In the genomic region with DNA sequence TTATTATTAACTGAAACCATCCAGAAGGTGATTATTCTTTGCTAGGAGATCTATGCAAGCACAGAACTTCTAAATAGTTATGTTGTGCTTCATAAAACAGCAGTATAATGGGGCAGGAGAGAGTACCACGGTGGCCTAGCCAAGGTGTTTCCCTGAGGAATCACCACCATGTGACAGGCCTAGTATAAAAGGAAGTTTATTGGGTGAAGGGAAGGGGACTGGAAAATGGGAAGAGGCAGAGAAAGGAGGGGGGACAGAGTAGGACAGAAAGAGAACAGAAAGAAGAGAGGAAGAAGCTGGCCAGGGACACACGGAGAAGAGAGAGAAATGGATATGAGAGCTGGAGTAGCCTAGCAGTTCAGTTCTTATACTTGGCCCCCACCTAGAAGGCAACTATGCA, we compare ENCODE assay signal across 14 mouse cellular contexts. TPM values are rescaled to one million over a fixed set of nuclear protein-coding genes. Genes with fewer than 3 reads are reported as not detected.
DNase-seq lines count a peak whose midpoint lies in the region; ATAC-seq and TF ChIP-seq lines count a peak whose summit lies in the region.
"Had no signal": no experiment of that assay in that cellular context is flagged by ENCODE, and none has a peak within 500 bp of the region (broad histone marks: within the 10 kb centered on the region; RNA-seq: fewer than 3 reads in every experiment).

No protein-coding gene starts in this region.

- no peaks in the 10 kb centered on the region for H3K27me3 ChIP-seq in forebrain, embryonic 11.5 days (ENCODE audit: control insufficient read depth, insufficient read depth, low read length)
- H3K27me3 ChIP-seq in forebrain, embryonic 14.5 days (replicated peaks; ENCODE audit: control insufficient read depth, insufficient read depth, low read length): no peaks in the 10 kb centered on the region
- H3K27me3 ChIP-seq in lung, postnatal 0 days (replicated peaks; ENCODE audit: insufficient read depth, low read length): no peaks in the 10 kb centered on the region
- H3K27me3 ChIP-seq in hindbrain, embryonic 15.5 days: no peaks in the 10 kb centered on the region
- H3K27me3 ChIP-seq in stomach, embryonic 14.5 days (ENCODE audit: control insufficient read depth, insufficient read depth, low read length): no peaks in the 10 kb centered on the region
- H3K27me3 ChIP-seq: megakaryocyte, embryonic 14.5 days; Patski had no signal

- no peak overlapping the region for H3K4me3 ChIP-seq in forebrain, embryonic 11.5 days (ENCODE audit: low read depth, low read length)
- no peak overlapping the region for H3K4me3 ChIP-seq in forebrain, embryonic 14.5 days (ENCODE audit: low read depth, low read length)
- no peak overlapping the region for H3K4me3 ChIP-seq in lung, postnatal 0 days (ENCODE audit: low read depth, low read length)
- no peak overlapping the region for H3K4me3 ChIP-seq in lung, adult 2 months (replicated peaks; ENCODE audit: extremely low read depth, low read depth, low read length)
- no peak overlapping the region for H3K4me3 ChIP-seq in hindbrain, embryonic 15.5 days
- no peak overlapping the region for H3K4me3 ChIP-seq in stomach, embryonic 14.5 days (ENCODE audit: low read depth, low read length)
- H3K4me3 ChIP-seq: megakaryocyte, embryonic 14.5 days had no signal

- peak; percentile 53 for DNase-seq in forebrain, embryonic 11.5 days (ENCODE audit: low spot score)
- no peak for DNase-seq in forebrain, embryonic 14.5 days (ENCODE audit: low spot score)
- DNase-seq in lung, postnatal 0 days (ENCODE audit: low spot score): peak; percentile 19
- DNase-seq in lung, adult 2 months: no peak
- DNase-seq in cerebellum, adult 11-12 months: no peak
- no peak for DNase-seq in left cerebral cortex, postnatal 25 days (ENCODE audit: low spot score in 2 of 2)
- DNase-seq: cerebellum, postnatal 10 days; heart, postnatal 10 days; kidney, postnatal 4 days; left cerebral cortex, postnatal 4 days had no signal

- intact Hi-C loops in left cerebral cortex, postnatal 25 days (cut with DNase I): no loop called here

- no peak for TF ChIP-seq EP300 in lung, postnatal 0 days (IDR thresholded peaks at IDR 0.05)

- H3K4me1 ChIP-seq in forebrain, embryonic 11.5 days (replicated peaks; ENCODE audit: control insufficient read depth, insufficient read depth, low read length): no peaks in the 10 kb centered on the region
- no peaks in the 10 kb centered on the region for H3K4me1 ChIP-seq in forebrain, embryonic 14.5 days (ENCODE audit: control insufficient read depth, insufficient read depth, low read length)
- no peaks in the 10 kb centered on the region for H3K4me1 ChIP-seq in lung, postnatal 0 days (ENCODE audit: insufficient read depth, low read depth, low read length)
- H3K4me1 ChIP-seq in lung, adult 2 months (ENCODE audit: control insufficient read depth, insufficient read depth, low read length): no peaks in the 10 kb centered on the region
- H3K4me1 ChIP-seq in hindbrain, embryonic 15.5 days (replicated peaks): no peaks in the 10 kb centered on the region
- H3K4me1 ChIP-seq in stomach, embryonic 14.5 days (ENCODE audit: control insufficient read depth, insufficient read depth, low read length): no peaks in the 10 kb centered on the region
- H3K4me1 ChIP-seq: megakaryocyte, embryonic 14.5 days had no signal

- ATAC-seq in forebrain, embryonic 11.5 days (replicated peaks; ENCODE audit: low FRiP score): peak; percentile 26
- no peak for ATAC-seq in forebrain, embryonic 14.5 days
- no peak; the same call in 1 of the 2 replicates for ATAC-seq in lung, postnatal 0 days
- peak; percentile 37; the same call in 1 of the 2 replicates for ATAC-seq in hindbrain, embryonic 15.5 days (ENCODE audit: low FRiP score, low read depth)
- ATAC-seq in stomach, embryonic 14.5 days (ENCODE audit: insufficient number of reproducible peaks, insufficient read depth, low FRiP score, low read depth): peak; percentile 46
- ATAC-seq: Patski had no signal

- peaks cover 16% of the 10 kb centered on the region for H3K9me3 ChIP-seq in forebrain, embryonic 11.5 days (ENCODE audit: control insufficient read depth, low read length)
- peaks cover 47% of the 10 kb centered on the region for H3K9me3 ChIP-seq in forebrain, embryonic 14.5 days (replicated peaks; ENCODE audit: control insufficient read depth, low read length)
- H3K9me3 ChIP-seq in lung, postnatal 0 days (ENCODE audit: low read length): peaks cover 38% of the 10 kb centered on the region
- peaks cover 56% of the 10 kb centered on the region for H3K9me3 ChIP-seq in hindbrain, embryonic 15.5 days
- peaks cover 28% of the 10 kb centered on the region for H3K9me3 ChIP-seq in stomach, embryonic 14.5 days (ENCODE audit: control insufficient read depth, low read depth, low read length)

- H3K9ac ChIP-seq in forebrain, embryonic 11.5 days (ENCODE audit: low read length): no peak overlapping the region
- no peak overlapping the region for H3K9ac ChIP-seq in forebrain, embryonic 14.5 days (ENCODE audit: low read length)
- H3K9ac ChIP-seq in lung, postnatal 0 days (replicated peaks; ENCODE audit: low read depth): no peak overlapping the region
- no peak overlapping the region for H3K9ac ChIP-seq in hindbrain, embryonic 15.5 days
- no peak overlapping the region for H3K9ac ChIP-seq in stomach, embryonic 14.5 days (replicated peaks; ENCODE audit: low read depth, low read length)

- no peak for TF ChIP-seq CTCF in lung, postnatal 0 days (IDR thresholded peaks at IDR 0.05)
- TF ChIP-seq CTCF in lung, adult 2 months (IDR thresholded peaks at IDR 0.05; ENCODE audit: insufficient read depth, low read length): no peak

- no peaks in the 10 kb centered on the region for H3K36me3 ChIP-seq in forebrain, embryonic 11.5 days (ENCODE audit: control insufficient read depth, insufficient read depth, low read length)
- no peaks in the 10 kb centered on the region for H3K36me3 ChIP-seq in forebrain, embryonic 14.5 days (ENCODE audit: control insufficient read depth, insufficient read depth, low read length)
- no peaks in the 10 kb centered on the region for H3K36me3 ChIP-seq in lung, postnatal 0 days (ENCODE audit: insufficient read depth, low read length)
- H3K36me3 ChIP-seq in hindbrain, embryonic 15.5 days: no peaks in the 10 kb centered on the region
- H3K36me3 ChIP-seq in stomach, embryonic 14.5 days (ENCODE audit: control insufficient read depth, insufficient read depth, low read length): no peaks in the 10 kb centered on the region

- WGBS in forebrain, embryonic 11.5 days: 45% methylated on average over 2 of the region's 2 CpGs
- WGBS in forebrain, embryonic 14.5 days: 49% methylated on average over 2 of the region's 2 CpGs
- WGBS in lung, postnatal 0 days: 42% methylated on average over 2 of the region's 2 CpGs
- 35% methylated on average over 2 of the region's 2 CpGs for WGBS in lung, adult 2 months
- WGBS in hindbrain, embryonic 15.5 days: 50% methylated on average over 2 of the region's 2 CpGs
- 44% methylated on average over 2 of the region's 2 CpGs for WGBS in stomach, embryonic 14.5 days

- no peak for TF ChIP-seq POLR2A in lung, adult 2 months (IDR thresholded peaks at IDR 0.05; ENCODE audit: borderline replicate concordance, extremely low read depth, low read depth, low read length)

- no peak overlapping the region for H3K4me2 ChIP-seq in forebrain, embryonic 11.5 days (ENCODE audit: low read depth, low read length, severe bottlenecking)
- H3K4me2 ChIP-seq in forebrain, embryonic 14.5 days (ENCODE audit: low read length): no peak overlapping the region
- H3K4me2 ChIP-seq in lung, postnatal 0 days (replicated peaks; ENCODE audit: low read depth, low read length): no peak overlapping the region
- H3K4me2 ChIP-seq in hindbrain, embryonic 15.5 days: no peak overlapping the region
- H3K4me2 ChIP-seq in stomach, embryonic 14.5 days (replicated peaks; ENCODE audit: low read depth, low read length): no peak overlapping the region

- no peak overlapping the region for H3K27ac ChIP-seq in forebrain, embryonic 11.5 days (ENCODE audit: low read depth, low read length)
- H3K27ac ChIP-seq in forebrain, embryonic 14.5 days (ENCODE audit: low read depth, low read length): no peak overlapping the region
- H3K27ac ChIP-seq in lung, postnatal 0 days (ENCODE audit: low read length): no peak overlapping the region
- H3K27ac ChIP-seq in hindbrain, embryonic 15.5 days (replicated peaks): no peak overlapping the region
- H3K27ac ChIP-seq in stomach, embryonic 14.5 days (ENCODE audit: low read length): no peak overlapping the region

RNA-seq across cellular contexts. Expression of gene Zfp982, which starts 58.3 kb away (rescaled TPM):
- 8.7 and 10.6 TPM in 2 replicates for polyA plus RNA-seq in forebrain, embryonic 11.5 days (2014; fragmentation: Nextera tagmentation; extraction: Ambion mirVana)
- 1.8 and 2.7 TPM in 2 replicates for polyA plus RNA-seq in forebrain, embryonic 14.5 days (2014; fragmentation: Nextera tagmentation; extraction: Ambion mirVana)
- 1.4 and 1.7 TPM in 2 replicates for polyA plus RNA-seq in lung, postnatal 0 days (2015; fragmentation: Nextera tagmentation; extraction: Ambion mirVana)
- 0.15 and 0.31 TPM in 2 replicates for polyA plus RNA-seq in lung, adult 2 months (2012; rRNA removed)
- 3.9 and 5.0 TPM in 2 replicates for polyA plus RNA-seq in hindbrain, embryonic 15.5 days (2015; fragmentation: Nextera tagmentation; extraction: Ambion mirVana)
- polyA plus RNA-seq in stomach, embryonic 14.5 days (2014; fragmentation: Nextera tagmentation; extraction: Ambion mirVana): 8.1 and 8.3 TPM in 2 replicates
- total RNA-seq in left cerebral cortex, postnatal 25 days (2021): 1 to 10 TPM; 3.8 to 4.3 TPM
- polyA plus RNA-seq: Patski had no signal

Comparison
In these comparisons a context has a peak if more than half of its experiments do, and no peak if none do; other contexts are left out.
1. ATAC-seq: peak in forebrain, embryonic 11.5 days (single experiment), hindbrain, embryonic 15.5 days (single experiment) and stomach, embryonic 14.5 days (single experiment); none in forebrain, embryonic 14.5 days (single experiment) and lung, postnatal 0 days (single experiment).
2. DNase-seq: peak in forebrain, embryonic 11.5 days (single experiment) and lung, postnatal 0 days (single experiment); none in forebrain, embryonic 14.5 days (single experiment), lung, adult 2 months (single experiment), cerebellum, adult 11-12 months (single experiment) and left cerebral cortex, postnatal 25 days (0 of 2).